Mouse (Mus musculus): ENCODE measurements at regions not wholly inside any gene's neighbourhood (a gene's known extent, or its start where the extent isn't known, plus 50 kb on each side); places are given as distances from the start of the nearest gene placed in this dataset.

GRCm38 (mm10) chr8:36041222-36041864 lies 275.8 kb downstream of the Gm19410 start:
- TF ChIP-seq CTCF (IDR thresholded peaks at IDR 0.05; ENCODE audit: low read depth): no peak
- no peak for TF ChIP-seq EP300 (IDR thresholded peaks at IDR 0.05; ENCODE audit: low read depth)

All from liver, embryonic 14.5 days (tissue).